Mouse (Mus musculus): ENCODE measurements around the gene Cav3. TPM values are rescaled to one million over a fixed set of nuclear protein-coding genes. Genes with fewer than 3 reads are reported as not detected.

Cav3 gene
- not detected in 2 replicates for total RNA-seq (2021)
- long read RNA-seq, result 0 reads

- DNase-seq, result no peak
These were observed at the start of gene Cav3 for GRCm38 (mm10) chr6:112459341-112459749. TSS of gene Cav3 (plus strand) at chr6:112459505.

GRCm38 (mm10) chr6:112419333-112419732, 40.0 kb upstream of the Cav3 start:
- DNase-seq, result no peak

- no peak for DNase-seq
These were observed 38.4 kb upstream of the Cav3 start for GRCm38 (mm10) chr6:112420883-112421282.

GRCm38 (mm10) chr6:112423746-112424501, 35.4 kb upstream of the Cav3 start:
- DNase-seq, result no peak

GRCm38 (mm10) chr6:112426018-112426732, 33.1 kb upstream of the Cav3 start:
- DNase-seq, result no peak

- no peak for DNase-seq
These were observed 13.6 kb upstream of the Cav3 start for GRCm38 (mm10) chr6:112445675-112446074.

- DNase-seq, result no peak
These were observed 2.2 kb downstream of the Cav3 start for GRCm38 (mm10) chr6:112461459-112461858.

GRCm38 (mm10) chr6:112463331-112463730, 4.0 kb downstream of the Cav3 start:
- DNase-seq, result no peak

GRCm38 (mm10) chr6:112465441-112465840, 6.1 kb downstream of the Cav3 start:
- DNase-seq, result no peak

GRCm38 (mm10) chr6:112466001-112466400, 6.7 kb downstream of the Cav3 start:
- no peak for DNase-seq

GRCm38 (mm10) chr6:112471644-112472043, 12.3 kb downstream of the Cav3 start:
- no peak for DNase-seq

- no peak for DNase-seq
These were observed 20.6 kb downstream of the Cav3 start for GRCm38 (mm10) chr6:112479861-112480260.

GRCm38 (mm10) chr6:112484316-112484715, 25.0 kb downstream of the Cav3 start:
- DNase-seq, result peak; percentile 56

- no peak for DNase-seq
These were observed 28.7 kb downstream of the Cav3 start for GRCm38 (mm10) chr6:112487993-112488392.

GRCm38 (mm10) chr6:112488821-112489180, 29.5 kb downstream of the Cav3 start:
- peak; percentile 48 for DNase-seq

- DNase-seq, result peak; percentile 29
These were observed 30.0 kb downstream of the Cav3 start for GRCm38 (mm10) chr6:112489181-112489909.

GRCm38 (mm10) chr6:112489910-112490559, 30.7 kb downstream of the Cav3 start, which contains the start of gene Oxtr:
TSS of gene Oxtr (minus strand) at chr6:112489943.
- no peak for DNase-seq

- peak; percentile 89 for DNase-seq
These were observed 31.4 kb downstream of the Cav3 start for GRCm38 (mm10) chr6:112490625-112491242.

GRCm38 (mm10) chr6:112491521-112491920, 32.2 kb downstream of the Cav3 start:
- no peak for DNase-seq

GRCm38 (mm10) chr6:112492656-112493055, 33.4 kb downstream of the Cav3 start:
- no peak for DNase-seq

GRCm38 (mm10) chr6:112493371-112493770, 34.1 kb downstream of the Cav3 start:
- no peak for DNase-seq

GRCm38 (mm10) chr6:112494620-112495081, 35.3 kb downstream of the Cav3 start:
- peak; percentile 35 for DNase-seq
